Mouse (Mus musculus) small intestine, adult 2 months (tissue): ENCODE measurements around the gene Ptch2.

ENCODE experiments used
- CTCF ChIP-seq: fragments of 200-500 bp; IDR thresholded peaks from 2 replicates; pipeline ENCODE4 v1.5.1; 2012; ENCODE audit warnings: low read depth, mild to moderate bottlenecking, control low read depth, inconsistent platforms, low read length, moderate library complexity, mixed read lengths; ENCODE audit not compliant: insufficient replicate concordance, insufficient read length; ENCODE audit errors: extremely low read depth
- POLR2A ChIP-seq: fragments of 200-500 bp; IDR thresholded peaks from 2 replicates; pipeline ENCODE4 v1.6.1; 2012; ENCODE audit warnings: low read depth, mild to moderate bottlenecking, control low read depth, inconsistent platforms, low read length, moderate library complexity

- TF ChIP-seq CTCF (no peak), POLR2A (no peak)
Observed at GRCm38 (mm10) chr4:117125348-117125909, 29.6 kb downstream of the Ptch2 start, which contains the start of gene Btbd19.
